Mouse (Mus musculus) embryonic facial prominence, embryonic 14.5 days (tissue): ENCODE measurements at regions not wholly inside any gene's neighbourhood (a gene's known extent, or its start where the extent isn't known, plus 50 kb on each side); places are given as distances from the start of the nearest gene placed in this dataset.

Experiments
- ATAC-seq: fragments of 200-750 bp; cut with Nextera tagmentation; 2 replicates; pipeline ENCODE4 v1.8.0; 2017; ENCODE audit warnings: low read depth, moderate number of reproducible peaks, moderate TSS enrichment
- DNase-seq: peaks from one replicate; pipeline ENCODE4 v3.0.0-alpha.2; 2015; ENCODE audit warnings: low spot score
- H3K27ac ChIP-seq: fragments of 300-500 bp; sonication (generic); replicated peaks from 2 replicates; pipeline ENCODE4 v1.5.1; 2014; ENCODE audit warnings: low read depth, mild to moderate bottlenecking, low read length, moderate library complexity
- H3K27me3 ChIP-seq: fragments of 300-500 bp; sonication (generic); replicated peaks from 2 replicates; pipeline ENCODE4 v1.6.1; 2014; ENCODE audit warnings: low read length; ENCODE audit not compliant: control insufficient read depth, insufficient read depth
- H3K36me3 ChIP-seq: fragments of 300-500 bp; sonication (generic); 2 replicates; pipeline ENCODE4 v1.6.1; 2014; ENCODE audit warnings: low read length, mixed read lengths; ENCODE audit not compliant: control insufficient read depth, insufficient read depth
- H3K4me1 ChIP-seq: fragments of 300-500 bp; sonication (generic); 2 replicates; pipeline ENCODE4 v1.6.1; 2014; ENCODE audit warnings: antibody characterized with exemption, low read length; ENCODE audit not compliant: control insufficient read depth, insufficient read depth
- H3K4me2 ChIP-seq: fragments of 300-500 bp; sonication (generic); 2 replicates; pipeline ENCODE4 v1.6.1; 2014; ENCODE audit warnings: low read depth, mild to moderate bottlenecking, low read length, moderate library complexity, mixed read lengths
- H3K4me3 ChIP-seq: fragments of 300-500 bp; sonication (generic); 2 replicates; pipeline ENCODE4 v1.5.1; 2014; ENCODE audit warnings: low read depth, mild to moderate bottlenecking, low read length
- H3K9ac ChIP-seq: fragments of 300-500 bp; sonication (generic); 2 replicates; pipeline ENCODE4 v1.6.1; 2014; ENCODE audit warnings: low read depth, mild to moderate bottlenecking, low read length, moderate library complexity, mixed read lengths
- H3K9me3 ChIP-seq: fragments of 300-500 bp; sonication (generic); 2 replicates; pipeline ENCODE4 v1.6.1; 2016; ENCODE audit warnings: low read length; ENCODE audit not compliant: control insufficient read depth
- WGBS: fragments of 180-500 bp; shearing (Covaris S2); extraction: QIAGEN DNeasy Blood & Tissue Kit; methylation state at CpG from one replicate; pipeline ENCODE4 v1.1.7; 2014; 5-methylcytosine and 5-hydroxymethylcytosine counted together

DNA sequence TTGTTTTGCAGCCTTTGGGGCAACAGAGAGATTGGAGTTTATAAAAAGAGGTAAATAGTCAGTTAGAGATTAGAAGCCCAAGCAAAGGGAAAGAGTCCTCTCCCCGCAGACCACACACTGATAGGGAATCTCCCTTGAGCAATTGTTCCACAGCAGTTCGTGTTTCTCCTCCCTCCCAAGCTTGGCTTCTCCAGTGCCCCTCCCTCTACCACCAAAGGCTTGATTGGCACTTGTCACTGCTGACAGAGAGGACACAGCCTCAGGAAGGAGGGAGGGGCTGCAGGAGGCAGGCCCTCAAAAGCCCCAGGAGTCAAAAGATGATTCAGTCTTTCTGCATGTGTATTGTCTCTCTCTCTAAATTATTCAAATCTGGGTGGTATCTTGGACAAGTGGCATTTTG is 200.1 kb downstream of the Ascl1 start:
- WGBS: 17% methylated on average over 2 of the region's 2 CpGs
- H3K4me1 ChIP-seq: no peaks in the 10 kb centered on the region
- H3K4me2 ChIP-seq: no peak overlapping the region
- no peaks in the 10 kb centered on the region for H3K36me3 ChIP-seq
- ATAC-seq (no peak), DNase-seq (no peak)
- H3K27me3 ChIP-seq: no peaks in the 10 kb centered on the region
- H3K4me3 ChIP-seq: no peak overlapping the region
- no peak overlapping the region for H3K27ac ChIP-seq
- H3K9ac ChIP-seq: no peak overlapping the region
- H3K9me3 ChIP-seq: no peaks in the 10 kb centered on the region

DNA sequence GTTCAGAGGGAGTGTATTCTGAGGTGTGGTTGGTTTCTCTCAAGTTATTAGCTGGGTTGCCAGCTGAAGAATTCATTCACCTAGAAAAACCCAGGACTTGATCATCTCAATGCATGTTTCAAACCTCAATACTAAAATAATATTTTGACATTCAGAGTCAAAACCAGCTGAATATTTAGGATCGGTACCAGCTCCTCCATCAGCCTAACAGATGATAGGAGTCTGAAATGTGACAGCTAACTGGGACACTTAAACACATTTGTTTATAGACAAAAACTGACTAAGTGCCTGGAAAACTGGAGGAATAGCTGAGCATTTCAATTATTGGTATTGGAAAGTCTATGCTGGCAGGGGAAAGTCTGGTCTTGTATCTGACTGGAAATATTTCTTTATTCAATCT is 206.6 kb downstream of the Ascl1 start:
- no peaks in the 10 kb centered on the region for H3K4me1 ChIP-seq
- no peaks in the 10 kb centered on the region for H3K27me3 ChIP-seq
- no peak overlapping the region for H3K9ac ChIP-seq
- ATAC-seq (no peak), DNase-seq (no peak)
- H3K4me2 ChIP-seq: no peak overlapping the region
- H3K36me3 ChIP-seq: no peaks in the 10 kb centered on the region
- WGBS: 91% methylated on average over 1 of the region's 1 CpGs
- no peak overlapping the region for H3K27ac ChIP-seq
- no peaks in the 10 kb centered on the region for H3K9me3 ChIP-seq
- no peak overlapping the region for H3K4me3 ChIP-seq

- WGBS: 68% methylated on average over 2 of the region's 2 CpGs
- no peak overlapping the region for H3K9ac ChIP-seq
Measured at GRCm38 (mm10) chr10:87284296-87284695, 209.2 kb downstream of the Ascl1 start.

More at GRCm38 (mm10) chr10:87284296-87284695, 209.2 kb downstream of the Ascl1 start:
- H3K27me3 ChIP-seq: no peaks in the 10 kb centered on the region
- H3K27ac ChIP-seq: no peak overlapping the region
- ATAC-seq (no peak), DNase-seq (no peak)
- H3K36me3 ChIP-seq: no peaks in the 10 kb centered on the region
- H3K9me3 ChIP-seq: no peaks in the 10 kb centered on the region
- H3K4me1 ChIP-seq: no peaks in the 10 kb centered on the region
- H3K4me2 ChIP-seq: no peak overlapping the region
- H3K4me3 ChIP-seq: no peak overlapping the region
